Mouse (Mus musculus): ENCODE measurements around the gene Spata22.

DNA sequence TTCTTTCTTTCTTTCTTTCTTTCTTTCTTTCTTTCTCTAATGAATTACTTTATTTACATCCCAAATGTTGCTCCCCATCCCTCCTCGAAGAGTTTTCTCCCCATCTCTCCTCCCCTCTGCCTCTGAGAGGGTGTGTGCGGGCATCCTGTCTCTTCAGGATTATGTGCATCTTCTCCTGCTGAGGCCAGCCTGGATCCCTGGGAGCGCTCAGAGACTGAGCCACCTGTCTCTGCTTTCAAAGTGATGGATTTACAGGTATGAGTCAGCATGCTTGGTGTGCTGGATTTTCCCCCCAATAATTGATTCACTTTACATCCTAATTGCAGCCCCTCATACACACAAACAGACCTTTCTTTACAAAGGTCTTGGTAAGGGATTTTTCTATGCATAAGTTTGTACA lies 13.6 kb upstream of the Spata22 start:
- no peak for TF ChIP-seq CTCF (IDR thresholded peaks at IDR 0.05; ENCODE audit: low read depth)
- TF ChIP-seq EP300 (IDR thresholded peaks at IDR 0.05; ENCODE audit: low read depth): no peak
